Mouse (Mus musculus): ENCODE results near the gene Rrp8. TPM values are rescaled to one million over a fixed set of nuclear protein-coding genes. Genes with fewer than 3 reads are reported as not detected.

Gene Rrp8
- polyA plus RNA-seq, 1 experiment from 2014 or later = 21.2 TPM

- 93% methylated on average over 16 of the region's 16 CpGs for WGBS (ENCODE audit: missing documents)
- H3K36me3 ChIP-seq (ENCODE audit: inconsistent target) = no peaks in the 10 kb centered on the region
- no peak overlapping the region for H3K27ac ChIP-seq
- H3K4me3 ChIP-seq (ENCODE audit: inconsistent target) = no peak overlapping the region
- H3K79me2 ChIP-seq (ENCODE audit: inconsistent target) = no peaks in the 10 kb centered on the region
Observed at GRCm38 (mm10) chr7:105703184-105703583, 34.0 kb downstream of the Rrp8 start.

GRCm38 (mm10) chr7:105690875-105691274 lies 46.3 kb downstream of the Rrp8 start:
- Histone ChIP-seq H3K27ac (no peak overlapping the region), H3K79me2 (ENCODE audit: inconsistent target) (no peaks in the 10 kb centered on the region)
- WGBS (ENCODE audit: missing documents) = 0% methylated on average over 1 of the region's 1 CpGs

GRCm38 (mm10) chr7:105685541-105686197 lies 51.5 kb downstream of the Rrp8 start:
- Histone ChIP-seq H3K36me3 (ENCODE audit: inconsistent target) (no peaks in the 10 kb centered on the region), H3K27ac (no peak overlapping the region), H3K4me3 (ENCODE audit: inconsistent target) (no peak overlapping the region), H3K79me2 (ENCODE audit: inconsistent target) (no peaks in the 10 kb centered on the region)
- WGBS (ENCODE audit: missing documents) = 63% methylated on average over 13 of the region's 13 CpGs

More at GRCm38 (mm10) chr7:105690875-105691274, 46.3 kb downstream of the Rrp8 start:
- Histone ChIP-seq H3K36me3 (ENCODE audit: inconsistent target) (no peaks in the 10 kb centered on the region), H3K4me3 (ENCODE audit: inconsistent target) (no peak overlapping the region)

Other genes starting within 250 kb of the Rrp8 start
- 23.5 to 31.0 TPM (median 25.9 TPM) in 3 replicates for gene Smpd1, start 183.0 kb downstream of the Rrp8 start, polyA plus RNA-seq (2018)
- gene Apbb1, start 155.7 kb downstream of the Rrp8 start, polyA plus RNA-seq (2018) = 0.04 to 0.58 TPM in 2 of 3 replicates, not detected in the other
- gene Hpx, start 137.2 kb downstream of the Rrp8 start, polyA plus RNA-seq (2018) = 0.24 TPM in 1 of 3 replicates, not detected in the others
- 15.2 to 30.8 TPM (median 17.8 TPM) in 3 replicates for gene Trim3, start 103.8 kb downstream of the Rrp8 start, polyA plus RNA-seq (2018)
- 36.5 to 124 TPM (median 98.7 TPM) in 3 replicates for gene Timm10b, start 97.3 kb downstream of the Rrp8 start, polyA plus RNA-seq (2018)
- 23.1 to 24.5 TPM (median 23.7 TPM) in 3 replicates for gene Arfip2, start 97.0 kb downstream of the Rrp8 start, polyA plus RNA-seq (2018)
- 1.7 to 8.3 TPM (median 4.9 TPM) in 3 replicates for gene Gm45799, start 96.8 kb downstream of the Rrp8 start, polyA plus RNA-seq (2018)
- gene Dnhd1, start 86.6 kb downstream of the Rrp8 start, polyA plus RNA-seq (2018) = 0.68 to 2.0 TPM (median 0.80 TPM) in 3 replicates
- gene Ilk, start 793 bp downstream of the Rrp8 start, polyA plus RNA-seq (2018) = 135 to 184 TPM (median 156 TPM) in 3 replicates
- gene Taf10, start 7.0 kb upstream of the Rrp8 start, polyA plus RNA-seq (2018) = 97.6 to 148 TPM (median 122 TPM) in 3 replicates
- 285 to 456 TPM (median 392 TPM) in 3 replicates for gene Tpp1, start 14.8 kb upstream of the Rrp8 start, polyA plus RNA-seq (2018)
- 0.27 to 1.4 TPM (median 0.47 TPM) in 3 replicates for gene Dchs1, start 50.3 kb upstream of the Rrp8 start, polyA plus RNA-seq (2018)
- gene Mrpl17, start 73.7 kb upstream of the Rrp8 start, polyA plus RNA-seq (2018) = 39.9 to 175 TPM (median 79.2 TPM) in 3 replicates
- 51.0 to 121 TPM (median 68.8 TPM) in 3 replicates for gene Gm4070, start 216.6 kb upstream of the Rrp8 start, polyA plus RNA-seq (2018)